Mouse (Mus musculus) heart, adult 2 months (tissue): ENCODE data around the gene Hoxd3.

Source experiments
- CTCF ChIP-seq: fragments of 200-600 bp; IDR thresholded peaks from 2 replicates; pipeline ENCODE4 v1.8.1; 2022; ENCODE audit warnings: antibody characterized with exemption, mild to moderate bottlenecking, moderate library complexity
- POLR2A ChIP-seq: fragments of 200-500 bp; IDR thresholded peaks from 2 replicates; pipeline ENCODE4 v1.6.1; 2011; ENCODE audit warnings: mild to moderate bottlenecking, low read depth, low read length, control low read depth; ENCODE audit not compliant: insufficient read depth

DNA sequence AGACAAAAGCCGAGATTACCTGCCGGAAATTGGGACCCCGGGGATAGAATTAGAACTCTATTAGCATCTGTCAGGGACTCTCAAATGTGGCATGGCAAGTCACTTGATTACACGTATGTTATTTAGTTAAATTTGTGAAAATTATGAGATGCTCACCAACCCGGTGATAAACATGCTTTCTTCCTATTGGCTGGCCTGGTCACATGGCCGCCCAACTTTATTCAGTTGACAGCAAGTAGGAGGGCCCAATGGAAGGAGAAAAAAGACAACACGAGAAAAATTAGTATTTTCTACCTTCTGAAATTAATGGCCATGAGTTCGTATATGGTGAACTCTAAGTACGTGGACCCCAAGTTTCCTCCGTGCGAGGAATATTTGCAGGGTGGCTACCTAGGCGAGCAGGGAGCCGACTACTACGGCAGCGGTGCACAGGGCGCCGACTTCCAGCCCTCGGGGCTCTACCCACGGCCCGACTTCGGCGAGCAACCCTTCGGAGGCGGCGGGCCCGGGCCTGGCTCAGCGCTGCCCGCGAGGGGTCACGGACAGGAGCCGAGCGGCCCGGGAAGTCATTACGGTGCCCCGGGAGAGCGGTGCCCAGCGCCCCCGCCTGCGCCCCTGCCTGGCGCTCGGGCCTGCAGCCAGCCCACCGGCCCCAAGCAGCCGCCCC is 15.4 kb downstream of the Hoxd3 start:
- TF ChIP-seq CTCF (no peak), POLR2A (no peak)
